Mouse (Mus musculus) lung, adult 2 months (tissue): ENCODE results near the gene Smad6. TPM values are rescaled to one million over a fixed set of nuclear protein-coding genes. Genes with fewer than 3 reads are reported as not detected.

ENCODE experiments used
- DNase-seq: peaks from one replicate; pipeline ENCODE4 v3.0.0; 2022
- H3K4me1 ChIP-seq: fragments of 200-500 bp; 2 replicates; pipeline ENCODE4 v1.6.1; 2011; ENCODE audit warnings: low read length; ENCODE audit not compliant: control insufficient read depth, insufficient read depth
- H3K4me3 ChIP-seq: fragments of 200-500 bp; replicated peaks from 2 replicates; pipeline ENCODE3; 2011; ENCODE audit warnings: low read depth, mild to moderate bottlenecking, control low read depth, low read length; ENCODE audit errors: extremely low read depth
- CTCF ChIP-seq: fragments of 200-500 bp; IDR thresholded peaks from 2 replicates; pipeline ENCODE4 v1.5.1; 2011; ENCODE audit warnings: mild to moderate bottlenecking, low read length, control low read depth; ENCODE audit not compliant: insufficient read depth
- POLR2A ChIP-seq: fragments of 200-500 bp; IDR thresholded peaks from 2 replicates; pipeline ENCODE4 v1.6.1; 2011; ENCODE audit warnings: low read depth, mild to moderate bottlenecking, control low read depth, low read length, borderline replicate concordance; ENCODE audit errors: extremely low read depth
- WGBS: fragments of 180-500 bp; shearing (Covaris S2); methylation state at CpG from one replicate; pipeline ENCODE4 v1.1.7; 2018; 5-methylcytosine and 5-hydroxymethylcytosine counted together
- polyA plus RNA-seq: library from polyadenylated mRNA; depleted of rRNA; stranded (reverse); fragments of >200 nt; gene quantifications from 2 replicates; pipeline ENCODE4 v1.2.3, GENCODE M21; 2012

Smad6 gene
- polyA plus RNA-seq, 1 experiment: 260 TPM

DNA sequence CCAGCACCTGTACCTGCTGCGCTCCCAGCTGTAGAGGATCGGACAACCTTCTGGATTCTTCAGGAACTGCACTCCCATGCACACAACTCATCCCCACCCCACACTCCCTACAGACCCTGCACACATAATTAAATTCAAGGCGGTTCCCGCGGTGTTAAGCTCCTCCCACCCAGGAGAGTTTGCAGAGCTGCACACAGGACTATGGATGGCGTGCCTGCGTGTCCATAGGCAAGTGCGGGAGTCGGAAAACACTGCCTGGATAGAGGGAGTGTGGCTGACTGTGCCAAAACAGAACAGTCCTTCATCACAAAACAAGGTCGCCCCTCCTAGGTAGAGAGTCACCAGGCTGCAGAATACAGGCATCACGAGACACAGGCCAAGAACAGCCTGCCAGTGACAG is 45.9 kb downstream of the Smad6 start:
- no peak for TF ChIP-seq POLR2A
- no peak for TF ChIP-seq CTCF
- DNase-seq: no peak
- no peak overlapping the region for H3K4me3 ChIP-seq
- WGBS: 52% methylated on average over 11 of the region's 11 CpGs
- H3K4me1 ChIP-seq: peaks cover 64% of the 10 kb centered on the region

DNA sequence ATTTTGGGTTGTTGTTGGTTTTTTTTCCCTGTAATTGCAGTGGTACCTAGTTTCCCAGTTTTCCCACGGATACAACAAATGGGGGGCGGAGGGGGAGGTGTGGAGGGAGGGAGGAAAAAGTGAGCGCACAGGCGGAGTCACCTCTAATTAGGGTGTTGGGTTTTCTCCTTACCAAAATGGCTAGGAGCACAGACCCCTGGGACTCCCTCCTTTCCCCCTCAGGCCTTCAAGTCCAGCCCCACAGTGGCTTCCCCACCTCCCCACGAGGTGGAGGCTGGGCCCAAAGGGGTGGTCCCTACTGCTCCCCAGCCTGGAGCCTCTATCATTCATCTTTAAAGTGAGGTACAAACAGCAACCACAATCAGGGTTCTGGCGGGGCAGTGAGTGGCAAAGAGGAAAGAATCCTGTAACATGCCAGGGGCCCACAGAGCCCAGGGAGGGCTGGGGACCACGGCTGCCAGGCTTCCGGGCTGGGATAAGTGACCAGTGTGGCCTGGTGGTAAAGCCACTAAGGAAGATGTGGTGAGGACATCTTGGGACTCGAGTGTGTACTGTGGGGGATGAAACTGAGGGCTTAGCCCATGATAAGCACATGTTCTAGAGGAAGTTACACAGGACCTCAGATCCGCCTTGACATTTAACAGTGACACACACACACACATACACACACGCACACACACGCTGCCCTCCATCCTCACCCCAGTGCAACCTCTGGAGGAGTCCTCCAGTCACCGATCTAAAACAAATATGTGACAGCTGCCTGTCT is 47.4 kb downstream of the Smad6 start:
- no peak for DNase-seq
- peaks cover 67% of the 10 kb centered on the region for H3K4me1 ChIP-seq
- H3K4me3 ChIP-seq: no peak overlapping the region
- WGBS: 38% methylated on average over 13 of the region's 13 CpGs
- TF ChIP-seq POLR2A (no peak), CTCF (no peak)

DNA sequence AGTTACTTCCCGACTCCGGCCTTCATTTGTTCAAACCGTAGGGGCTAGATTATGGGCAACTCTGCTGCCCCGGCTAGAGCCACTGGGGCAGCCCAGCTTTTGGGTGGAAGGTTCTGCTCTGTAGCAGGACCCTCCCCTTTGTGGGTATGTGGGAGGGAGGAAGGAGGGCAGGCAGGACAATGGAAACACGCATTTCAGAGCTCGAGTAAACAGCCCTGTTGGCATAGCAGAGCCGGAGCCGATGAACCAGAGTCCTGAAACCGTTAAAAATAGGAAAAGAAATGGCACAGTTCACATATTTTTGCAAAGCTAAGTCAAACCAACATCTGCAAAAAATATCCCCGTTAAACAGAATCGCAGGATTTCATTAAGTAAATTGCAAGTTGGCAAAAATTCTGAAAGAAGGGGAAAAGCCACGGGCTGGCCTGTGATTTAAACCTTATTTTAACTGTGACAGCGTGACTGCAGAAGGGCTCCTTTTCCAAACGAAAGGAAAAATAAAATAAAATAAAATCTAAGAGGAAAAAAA is 48.1 kb downstream of the Smad6 start:
- no peak for TF ChIP-seq CTCF
- TF ChIP-seq POLR2A: no peak
- H3K4me1 ChIP-seq: peaks cover 71% of the 10 kb centered on the region
- 32% methylated on average over 14 of the region's 14 CpGs for WGBS
- H3K4me3 ChIP-seq: no peak overlapping the region
- no peak for DNase-seq

DNA sequence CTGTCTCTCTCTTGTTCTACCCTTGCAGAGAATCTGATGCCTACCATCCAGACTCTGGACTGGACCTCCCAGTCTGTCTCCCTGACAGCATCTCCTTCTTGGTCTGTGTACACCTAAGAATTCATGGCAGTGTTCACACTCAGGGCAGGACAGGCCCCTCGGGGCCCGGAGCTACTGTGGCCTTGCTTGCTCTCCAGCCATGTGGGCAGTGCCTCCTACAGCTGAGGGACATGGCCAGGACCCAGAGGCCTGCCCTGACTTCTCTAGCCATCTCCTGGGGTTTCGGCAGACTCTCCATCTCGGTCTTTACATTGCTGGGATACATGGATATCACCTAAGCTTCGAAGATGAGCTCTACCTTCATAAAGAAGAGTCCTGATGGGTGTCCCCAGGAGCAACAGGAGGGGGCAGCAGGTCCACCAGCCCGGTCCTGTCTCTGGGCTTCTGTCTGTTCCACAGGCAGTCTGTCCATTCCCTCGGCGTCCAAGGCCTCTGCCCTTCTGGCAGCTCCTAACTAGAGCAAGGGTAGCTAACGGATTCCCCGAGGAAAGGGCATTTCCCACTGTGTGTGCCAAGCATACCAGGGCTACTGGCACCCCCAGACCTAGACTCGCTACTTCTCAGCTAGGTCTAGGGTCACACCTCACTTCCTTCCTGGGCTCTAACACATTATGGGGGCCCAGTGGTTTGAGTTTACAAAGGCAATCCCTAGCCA is 49.1 kb downstream of the Smad6 start:
- DNase-seq: no peak
- 68% methylated on average over 11 of the region's 11 CpGs for WGBS
- no peak overlapping the region for H3K4me3 ChIP-seq
- peaks cover 70% of the 10 kb centered on the region for H3K4me1 ChIP-seq
- no peak for TF ChIP-seq POLR2A
- TF ChIP-seq CTCF: no peak

DNA sequence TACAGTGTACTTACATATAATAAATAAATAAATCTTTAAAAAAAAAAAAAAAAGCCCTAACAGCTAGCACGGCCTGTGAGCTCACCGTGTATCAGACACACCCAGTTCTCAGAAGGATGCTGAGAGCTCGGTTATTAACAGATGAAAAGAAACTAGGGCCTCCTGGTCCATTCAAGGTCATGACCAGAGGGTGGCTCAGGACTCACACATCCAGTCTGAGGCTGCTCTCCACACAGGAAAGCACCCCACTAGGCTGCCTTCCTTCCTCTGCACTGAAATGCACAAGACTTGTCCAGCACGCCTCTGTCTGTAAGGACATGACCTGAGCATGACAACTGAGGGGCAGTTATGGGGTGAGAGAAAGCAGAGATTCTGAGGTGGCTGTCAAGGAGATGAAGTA is 50.3 kb downstream of the Smad6 start:
- TF ChIP-seq POLR2A (no peak), CTCF (no peak)
- 38% methylated on average over 4 of the region's 4 CpGs for WGBS
- no peak for DNase-seq
- Histone ChIP-seq H3K4me1 (peaks cover 67% of the 10 kb centered on the region), H3K4me3 (no peak overlapping the region)

DNA sequence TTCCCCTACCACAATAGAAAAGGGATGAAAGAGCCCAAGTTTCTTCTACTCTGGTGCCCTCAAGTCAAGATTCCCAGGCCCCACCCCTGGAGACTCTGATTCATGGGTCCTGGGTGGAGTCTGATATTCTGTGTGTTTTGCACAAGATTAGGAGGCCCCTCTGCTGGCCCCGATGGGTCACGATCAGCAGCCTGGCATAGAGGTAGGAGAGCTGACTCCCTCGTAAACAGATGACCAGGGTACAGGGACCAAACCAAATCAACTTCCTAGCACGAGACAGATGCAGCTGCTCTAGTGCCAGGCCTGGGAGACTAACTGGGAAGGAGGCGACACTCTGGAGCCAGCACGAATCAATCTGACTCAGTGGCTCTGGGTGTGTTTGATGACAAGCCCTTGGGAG is 51.0 kb downstream of the Smad6 start:
- TF ChIP-seq POLR2A: no peak
- TF ChIP-seq CTCF: no peak

DNA sequence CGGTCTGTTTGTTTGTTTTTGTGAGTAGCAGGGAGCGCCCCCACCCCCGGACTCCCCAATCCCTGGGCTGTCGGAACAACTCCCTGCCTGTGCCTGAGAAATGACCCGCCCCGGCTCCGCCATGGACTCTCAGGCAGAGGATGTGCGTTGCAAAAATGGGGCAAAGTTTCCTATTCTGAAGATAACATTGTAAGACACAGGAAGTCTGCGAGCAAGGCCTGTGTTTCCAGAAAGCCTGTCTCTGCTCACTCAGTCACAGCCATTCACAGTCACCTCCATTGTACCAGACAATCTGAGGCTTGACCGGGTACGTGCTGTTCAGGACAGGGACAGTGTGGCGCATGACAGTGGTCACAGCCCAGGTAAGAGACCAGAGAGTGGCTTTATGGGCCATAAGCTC is 51.5 kb downstream of the Smad6 start:
- no peak for DNase-seq
- WGBS: 36% methylated on average over 12 of the region's 12 CpGs

More for the DNA sequence above, 51.0 kb downstream of the Smad6 start:
- DNase-seq: no peak
- H3K4me1 ChIP-seq: peaks cover 66% of the 10 kb centered on the region
- H3K4me3 ChIP-seq: no peak overlapping the region
- 36% methylated on average over 6 of the region's 6 CpGs for WGBS

DNA sequence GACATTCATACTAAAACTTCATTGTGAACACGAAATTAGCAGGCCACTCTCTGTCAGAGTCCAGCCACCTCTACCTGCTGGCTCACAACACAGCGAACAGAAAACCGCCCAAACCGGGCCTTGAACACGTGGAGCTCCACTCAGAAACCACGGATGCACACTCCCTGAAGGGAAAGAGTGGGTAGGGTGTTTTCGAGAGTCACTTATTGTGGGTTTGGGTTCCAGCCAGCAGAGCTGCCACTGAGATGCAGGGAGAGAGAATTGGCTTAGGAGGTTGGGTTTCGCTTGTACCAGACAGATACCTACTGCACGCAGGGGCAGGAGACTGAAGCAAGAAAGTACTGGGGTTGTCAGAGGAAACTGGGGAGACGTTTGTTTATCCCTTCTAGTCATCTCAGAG is 52.4 kb downstream of the Smad6 start:
- H3K4me3 ChIP-seq: no peak overlapping the region
- WGBS: 36% methylated on average over 10 of the region's 10 CpGs
- no peak for DNase-seq
- H3K4me1 ChIP-seq: peaks cover 59% of the 10 kb centered on the region
- TF ChIP-seq CTCF (no peak), POLR2A (no peak)

More for the DNA sequence above, 51.5 kb downstream of the Smad6 start:
- H3K4me3 ChIP-seq: no peak overlapping the region
- peaks cover 65% of the 10 kb centered on the region for H3K4me1 ChIP-seq
- TF ChIP-seq POLR2A: peak; percentile 37; the same call in 1 of the 2 replicates
- no peak for TF ChIP-seq CTCF

DNA sequence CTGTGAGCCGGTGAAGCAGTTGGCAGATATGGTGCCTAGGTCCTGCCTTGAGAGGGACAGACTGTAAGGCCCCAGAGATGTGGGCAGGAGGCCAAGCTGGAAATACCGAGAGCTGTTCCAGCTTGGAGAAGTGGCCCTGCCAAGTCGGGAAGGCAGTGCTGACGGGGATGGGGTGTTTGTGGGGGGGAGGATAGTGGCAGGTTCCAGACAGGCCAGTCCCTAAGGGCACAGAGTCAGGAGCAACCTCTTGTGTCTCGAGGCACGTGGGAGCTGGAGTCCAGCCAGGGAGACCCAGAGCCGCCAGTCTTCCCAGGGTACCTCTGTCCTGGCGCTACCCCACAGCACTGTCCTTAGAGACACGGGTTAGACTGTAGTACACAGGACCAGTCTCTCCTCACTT is 53.3 kb downstream of the Smad6 start:
- peak; percentile 87 for DNase-seq
- peaks cover 59% of the 10 kb centered on the region for H3K4me1 ChIP-seq
- no peak overlapping the region for H3K4me3 ChIP-seq
- TF ChIP-seq POLR2A (no peak), CTCF (no peak)
- 6% methylated on average over 9 of the region's 9 CpGs for WGBS
